Mouse (Mus musculus): ENCODE results near the gene D8Ertd738e.

D8Ertd738e gene

GRCm38 (mm10) chr8:84236410-84236997 is 13.0 kb downstream of the D8Ertd738e start:
- peak; percentile 27 for DNase-seq (ENCODE audit: low spot score)

DNA sequence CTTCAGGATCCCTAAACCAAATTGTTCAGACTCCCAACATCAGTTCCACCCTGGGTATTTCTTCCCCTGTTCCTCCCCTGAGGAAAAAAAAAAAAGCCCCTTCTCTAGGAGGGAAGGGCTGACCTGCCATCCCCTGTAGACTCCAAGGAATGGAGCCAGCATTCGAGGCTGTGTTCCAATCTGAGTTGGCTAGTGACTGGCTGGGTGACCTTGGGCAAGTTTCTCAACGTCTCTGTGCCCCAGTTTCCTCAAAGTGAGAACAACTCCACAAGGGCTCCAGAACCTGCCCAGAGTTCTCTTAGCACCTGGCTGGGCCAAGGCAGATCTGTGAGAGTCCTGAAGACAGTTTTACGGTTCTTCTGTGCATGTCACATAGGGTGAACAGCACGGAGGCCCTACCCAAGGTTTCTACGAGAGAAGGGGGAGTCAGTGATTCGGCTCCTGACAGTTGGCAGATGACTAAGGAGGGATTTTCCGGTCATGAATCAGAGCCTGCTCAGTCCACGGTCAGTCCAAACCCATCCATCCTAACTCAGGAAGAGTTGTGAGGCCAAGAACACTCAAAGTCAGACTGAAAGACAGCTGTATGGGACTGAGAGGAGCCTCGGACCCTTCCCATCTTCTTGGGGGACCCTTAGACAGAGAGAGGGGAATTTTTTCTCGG is 13.6 kb downstream of the D8Ertd738e start:
- no peak for DNase-seq (ENCODE audit: low spot score)

- no peak for DNase-seq (ENCODE audit: low spot score)
These were observed 16.5 kb downstream of the D8Ertd738e start for GRCm38 (mm10) chr8:84233055-84233454.

GRCm38 (mm10) chr8:84230735-84231134 is 18.8 kb downstream of the D8Ertd738e start:
- DNase-seq (ENCODE audit: low spot score) = no peak

DNA sequence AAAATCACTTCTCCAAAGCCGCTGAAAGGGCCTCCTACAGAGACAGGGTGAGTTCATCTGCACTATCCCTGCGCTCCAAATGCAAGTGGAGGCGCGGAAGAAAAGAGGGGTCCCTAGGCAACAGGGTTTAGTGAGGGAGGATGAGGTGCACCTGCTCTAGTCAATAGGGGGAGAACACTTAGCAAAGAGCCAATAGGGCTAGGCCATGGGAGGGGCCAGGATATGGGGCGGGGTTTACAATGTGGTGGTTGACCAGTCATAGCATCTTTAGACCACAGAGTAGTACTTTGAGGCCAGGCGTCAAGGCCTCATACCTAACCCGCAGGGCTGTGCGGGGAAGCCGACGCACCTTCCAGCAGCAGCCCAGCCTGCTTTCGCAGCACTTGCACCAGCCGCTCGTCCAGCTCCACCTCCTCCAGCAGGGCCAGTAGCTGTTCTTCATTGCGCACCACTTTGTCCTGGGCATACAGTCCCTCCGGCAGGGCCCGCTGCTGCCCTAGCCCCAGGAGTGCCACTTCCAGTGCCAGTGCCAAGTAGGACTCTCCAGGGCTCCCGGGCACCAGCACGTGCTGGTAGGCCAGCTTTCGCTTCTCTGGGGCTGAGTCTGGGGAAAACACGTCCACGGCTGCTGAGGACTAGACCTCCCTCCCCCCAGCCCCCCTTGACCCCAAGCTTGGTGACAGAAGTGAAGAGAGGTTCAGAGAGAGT is 26.0 kb downstream of the D8Ertd738e start:
- no peak for DNase-seq (ENCODE audit: low spot score)

GRCm38 (mm10) chr8:84222566-84223165 is 26.9 kb downstream of the D8Ertd738e start:
- DNase-seq (ENCODE audit: low spot score) = no peak

DNA sequence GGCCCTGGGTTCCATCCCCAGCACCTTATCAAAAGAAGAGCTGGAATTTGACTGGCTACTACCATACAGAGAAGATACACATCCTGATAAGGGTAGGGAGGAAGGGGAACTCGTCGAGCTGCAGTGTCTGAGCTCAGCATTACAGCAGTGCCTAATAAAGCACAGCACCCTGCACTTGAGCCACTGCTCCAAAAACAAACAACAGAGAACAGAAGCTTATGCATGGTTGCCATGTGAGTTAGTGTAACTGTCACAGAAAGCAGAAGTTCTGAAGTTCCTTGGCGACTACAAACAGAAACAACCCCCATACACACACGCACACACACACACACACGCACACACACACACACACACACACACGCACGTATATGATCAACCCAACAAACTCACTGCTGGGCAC is 29.4 kb downstream of the D8Ertd738e start:
- no peak for DNase-seq (ENCODE audit: low spot score)

- no peak for DNase-seq (ENCODE audit: low spot score)
These were observed 31.4 kb downstream of the D8Ertd738e start for GRCm38 (mm10) chr8:84218143-84218542.

DNA sequence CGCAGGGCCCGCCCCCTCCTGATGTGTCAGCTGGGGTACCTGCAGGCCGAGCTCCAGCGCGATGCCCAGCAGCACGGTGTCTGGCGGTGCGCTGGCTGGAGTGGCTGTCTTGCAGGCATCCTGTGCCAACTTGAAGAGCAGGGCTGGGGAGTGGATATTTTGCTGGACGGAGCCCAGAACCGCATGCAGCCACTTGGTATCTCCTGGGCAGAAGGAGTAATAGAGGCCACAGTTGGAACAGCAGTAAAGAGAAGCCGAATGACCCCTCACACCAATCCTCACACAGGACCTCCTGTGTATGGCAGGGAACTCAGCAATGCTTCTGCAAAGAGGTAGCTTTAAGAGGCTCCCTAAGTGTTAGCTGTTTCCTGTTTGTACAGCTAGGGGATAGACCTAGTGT is 32.3 kb downstream of the D8Ertd738e start:
- no peak for DNase-seq (ENCODE audit: low spot score)

- no peak for DNase-seq (ENCODE audit: low spot score)
These were observed 36.2 kb downstream of the D8Ertd738e start for GRCm38 (mm10) chr8:84213277-84213676.

DNA sequence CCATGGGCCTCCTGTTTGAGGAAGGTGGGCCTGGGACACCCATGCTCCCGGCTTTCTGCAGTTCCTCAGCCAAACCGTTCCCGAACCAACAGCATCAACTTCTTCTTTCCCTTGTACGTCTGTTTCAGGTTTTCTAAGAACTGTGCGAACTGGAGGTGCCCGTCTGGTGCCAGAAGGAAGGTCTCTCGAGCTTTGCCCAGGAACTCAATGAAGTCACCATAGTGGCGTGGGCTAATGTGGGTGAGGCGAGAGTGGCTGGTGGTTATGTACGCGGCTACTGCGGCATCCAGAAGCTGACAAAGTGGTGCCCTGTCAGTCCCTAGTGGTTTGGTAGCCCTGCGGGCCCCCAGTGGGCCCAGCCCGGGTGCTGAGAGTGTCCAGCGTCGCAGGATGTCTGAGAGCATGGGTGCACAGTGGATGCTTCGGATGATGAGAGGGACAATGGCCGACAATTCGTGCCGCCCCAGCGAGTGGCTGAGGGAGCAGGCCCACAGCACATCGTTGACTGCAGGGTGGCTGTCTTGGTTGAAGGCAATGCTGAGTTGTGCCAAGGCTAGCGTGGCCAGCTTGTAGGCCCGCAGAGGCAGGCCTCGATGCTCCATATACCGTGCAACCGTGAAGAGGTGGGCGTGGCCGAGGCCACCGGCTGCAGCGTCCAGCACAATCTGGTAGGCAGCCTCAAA is 37.5 kb downstream of the D8Ertd738e start:
- DNase-seq (ENCODE audit: low spot score) = no peak

- DNase-seq (ENCODE audit: low spot score) = no peak
These were observed 38.3 kb downstream of the D8Ertd738e start for GRCm38 (mm10) chr8:84211202-84211601.

DNA sequence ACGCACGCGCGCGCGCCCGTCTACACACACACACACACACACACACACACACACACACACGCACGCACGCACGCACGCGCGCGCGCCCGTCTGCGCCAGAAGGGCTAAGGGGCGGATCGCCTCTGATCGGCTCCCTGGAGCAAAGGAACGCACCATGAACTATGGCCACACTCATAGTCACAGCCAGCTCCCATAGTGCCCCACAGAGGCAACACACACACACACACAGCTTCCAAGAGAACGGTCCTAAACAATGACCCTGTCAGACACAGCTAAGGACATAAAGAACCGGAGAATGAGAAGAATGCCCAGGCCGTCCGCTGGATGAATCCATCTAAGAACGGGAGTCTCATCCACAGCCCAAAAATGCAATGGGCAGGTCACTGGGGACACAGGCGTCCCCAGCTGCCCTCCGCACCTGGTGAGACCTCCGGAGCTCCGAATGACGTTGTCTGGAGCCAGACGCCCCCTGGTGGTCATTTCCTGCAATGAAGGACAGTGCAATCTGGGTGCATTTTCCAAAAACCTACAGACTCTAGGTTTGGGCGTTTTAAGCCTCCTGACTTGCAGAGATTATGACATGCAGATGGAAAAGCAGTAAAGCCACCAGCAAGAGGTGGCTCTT is 39.2 kb downstream of the D8Ertd738e start:
- DNase-seq (ENCODE audit: low spot score) = peak; percentile 92

DNA sequence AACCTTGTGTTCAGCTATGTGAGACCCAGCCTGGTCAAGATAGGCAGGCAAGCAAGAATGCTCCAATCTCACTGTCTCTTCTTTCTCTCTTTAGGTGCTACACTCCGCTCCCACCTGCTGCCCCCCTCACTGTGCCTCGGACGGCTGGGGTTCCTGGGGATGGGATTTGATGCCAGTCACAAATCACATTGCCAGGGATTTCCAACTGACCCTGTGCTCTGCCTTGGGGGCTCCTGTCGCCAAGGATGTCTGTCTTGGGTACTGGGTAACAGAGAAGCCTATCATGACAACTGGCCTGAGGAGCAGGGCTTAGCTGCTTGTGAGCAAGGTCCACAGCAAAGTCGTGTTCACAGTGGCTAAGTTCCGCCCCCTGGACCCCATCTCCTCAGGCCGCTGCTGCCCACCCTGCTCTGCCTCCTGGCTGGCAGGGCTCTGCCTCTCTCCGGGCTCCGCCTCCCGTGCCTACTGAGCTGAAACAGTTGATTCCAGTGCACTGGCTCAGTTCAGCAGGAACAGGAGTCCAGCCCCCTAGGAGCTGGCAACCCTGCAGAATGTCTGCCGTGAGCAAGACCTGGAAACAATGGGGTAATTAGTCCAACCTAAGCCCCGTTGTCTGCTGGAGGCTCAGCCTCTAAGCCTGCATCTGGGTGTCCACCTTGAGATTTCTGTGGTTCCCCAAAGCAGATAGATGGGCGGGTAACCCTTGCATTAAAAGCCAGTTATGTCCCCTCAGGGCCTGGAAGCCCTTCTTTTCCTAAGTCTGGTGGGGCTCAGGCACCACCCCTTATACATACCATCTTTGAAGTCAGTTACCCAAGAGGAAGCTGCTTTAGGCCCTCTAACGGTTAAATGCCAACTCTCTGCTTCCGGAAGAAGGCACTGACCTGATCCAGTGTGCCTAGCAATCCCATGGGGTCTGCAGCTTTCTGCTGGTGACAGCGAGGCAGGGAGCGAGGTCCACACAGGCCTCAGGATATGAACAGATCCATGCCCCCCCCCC is 40.8 kb downstream of the D8Ertd738e start:
- DNase-seq (ENCODE audit: low spot score) = no peak

DNA sequence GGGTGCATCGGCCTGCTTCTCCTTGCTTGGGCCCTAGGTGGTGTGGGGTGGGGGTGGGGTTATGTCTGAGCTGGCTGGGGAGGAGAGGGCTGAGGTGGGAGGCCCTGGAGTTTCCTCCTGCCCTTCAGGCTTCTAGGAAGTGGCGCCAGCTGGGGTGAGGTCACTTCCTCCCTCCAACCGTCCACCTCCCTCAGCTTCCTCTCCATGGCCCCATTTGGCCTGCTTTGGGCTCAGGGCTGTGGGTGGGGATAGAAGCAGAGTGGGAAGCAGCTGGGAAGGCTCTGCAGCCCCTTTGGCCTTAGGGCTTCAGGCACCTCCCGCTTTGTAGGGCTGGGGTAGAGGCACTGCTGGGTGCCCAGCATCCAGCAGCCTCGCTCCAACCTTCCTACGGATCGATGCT is 41.7 kb downstream of the D8Ertd738e start:
- DNase-seq (ENCODE audit: low spot score) = no peak

GRCm38 (mm10) chr8:84206666-84207065 is 42.9 kb downstream of the D8Ertd738e start:
- DNase-seq (ENCODE audit: low spot score) = no peak

GRCm38 (mm10) chr8:84205073-84205472 is 44.4 kb downstream of the D8Ertd738e start:
- DNase-seq (ENCODE audit: low spot score) = no peak

DNA sequence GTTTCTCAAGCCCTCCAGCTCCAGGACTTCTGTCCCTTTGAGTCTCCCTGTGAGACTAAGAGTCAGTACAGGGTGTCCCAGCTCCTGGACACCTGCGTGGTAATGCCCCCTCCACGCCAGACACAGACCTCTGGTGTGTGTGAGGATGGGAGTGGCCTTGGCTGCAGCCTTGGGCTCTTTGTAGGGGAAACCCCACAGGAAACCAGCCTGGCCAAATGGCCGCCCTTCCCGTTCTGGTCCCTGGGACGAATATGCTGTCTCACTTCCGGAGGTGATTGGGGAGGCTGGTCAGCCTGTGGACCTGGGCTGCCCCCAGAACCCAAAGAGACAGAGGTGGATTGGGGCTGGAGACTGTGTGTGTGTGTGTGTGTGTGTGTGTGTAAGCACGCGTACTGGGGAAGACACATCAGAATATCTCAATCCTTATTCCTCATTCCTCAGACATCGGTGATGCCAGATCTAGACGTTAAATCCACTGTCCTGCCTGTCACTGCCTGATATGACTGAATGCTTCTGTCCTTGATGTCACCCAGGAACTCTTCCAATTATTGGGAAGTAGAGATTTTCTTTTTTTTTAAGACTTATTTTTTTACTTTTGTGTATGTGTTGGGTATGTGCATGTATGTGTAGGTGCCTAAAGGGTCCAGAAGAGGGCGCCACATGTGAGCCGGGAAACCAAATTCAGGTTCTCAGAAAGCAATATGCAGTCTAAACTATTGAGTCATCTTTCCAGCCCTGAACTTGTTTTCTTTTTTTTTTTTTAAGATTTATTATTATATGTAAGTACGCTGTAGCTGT is 45.3 kb downstream of the D8Ertd738e start:
- no peak for DNase-seq (ENCODE audit: low spot score)

Data from retina, embryonic 14.5 days (tissue).